Mouse (Mus musculus): ENCODE measurements around the gene Ttc7b. TPM values are rescaled to one million over a fixed set of nuclear protein-coding genes. Genes with fewer than 3 reads are reported as not detected.

Gene Ttc7b
- total RNA-seq, 1 experiment = 19.0 TPM

DNA sequence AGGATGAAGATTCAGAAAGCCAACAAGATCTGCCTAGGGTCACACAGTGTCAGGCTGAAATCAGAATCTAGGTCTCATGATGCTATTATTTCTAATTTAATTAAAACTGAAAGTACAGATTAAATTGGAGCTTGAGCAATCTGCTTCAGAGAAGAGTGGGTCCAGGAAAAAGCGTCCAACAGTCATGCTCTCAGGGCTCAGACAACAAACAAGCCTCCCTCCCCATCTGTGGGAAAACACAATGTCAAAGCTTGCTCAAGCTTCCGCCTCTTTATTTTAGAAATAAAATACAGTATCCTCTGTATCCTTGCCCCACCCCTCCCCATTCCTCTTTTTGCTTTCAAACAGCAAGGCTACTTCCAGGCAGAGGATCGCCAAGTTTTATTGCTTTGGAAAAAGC, 127.5 kb downstream of the Ttc7b start:
- H3K4me3 ChIP-seq (ENCODE audit: insufficient read depth in 1 of 2, low read depth in 1 of 2, low read length in 2 of 2, poor library complexity in 1 of 2, severe bottlenecking in 1 of 2) = no peak overlapping the region
- H3K36me3 ChIP-seq (ENCODE audit: control insufficient read depth, insufficient read depth, low read length, poor library complexity, severe bottlenecking) = peaks cover 3% of the 10 kb centered on the region; the same call in 1 of the 2 replicates
- in situ Hi-C loops (cut with MboI; ENCODE audit: low sequenced_read_pairs in 2 of 2, unreplicated experiment in 2 of 2) = no loop called here
- no peaks in the 10 kb centered on the region for H3K9me3 ChIP-seq (ENCODE audit: control insufficient read depth, insufficient read depth, low read depth, low read length)
- DNase-seq (ENCODE audit: low read depth, low spot score) = no peak
- no peaks in the 10 kb centered on the region; a peak in 1 of 4 replicates for H3K4me1 ChIP-seq (ENCODE audit: control insufficient read depth in 2 of 2, insufficient read depth in 2 of 2, low read length in 2 of 2, poor library complexity in 1 of 2)
- no peak overlapping the region for H3K9ac ChIP-seq (ENCODE audit: insufficient read depth, low read depth, low read length, poor library complexity, severe bottlenecking)
- H3K27ac ChIP-seq (ENCODE audit: insufficient read depth, low read depth, low read length, poor library complexity, severe bottlenecking) = no peak overlapping the region
- TF ChIP-seq CHD2 (IDR thresholded peaks at IDR 0.05; ENCODE audit: low read depth, low read length) (no peak), ZNF384 (IDR thresholded peaks at IDR 0.05; ENCODE audit: low read depth, low read length) (no peak), HCFC1 (IDR thresholded peaks at IDR 0.05; ENCODE audit: borderline replicate concordance, insufficient read depth, low read length) (no peak), ZC3H11A (IDR thresholded peaks at IDR 0.05; ENCODE audit: borderline replicate concordance, low read depth, low read length) (no peak), MAFK (IDR thresholded peaks at IDR 0.05; ENCODE audit: insufficient read depth, low read depth, low read length) (no peak)

DNA sequence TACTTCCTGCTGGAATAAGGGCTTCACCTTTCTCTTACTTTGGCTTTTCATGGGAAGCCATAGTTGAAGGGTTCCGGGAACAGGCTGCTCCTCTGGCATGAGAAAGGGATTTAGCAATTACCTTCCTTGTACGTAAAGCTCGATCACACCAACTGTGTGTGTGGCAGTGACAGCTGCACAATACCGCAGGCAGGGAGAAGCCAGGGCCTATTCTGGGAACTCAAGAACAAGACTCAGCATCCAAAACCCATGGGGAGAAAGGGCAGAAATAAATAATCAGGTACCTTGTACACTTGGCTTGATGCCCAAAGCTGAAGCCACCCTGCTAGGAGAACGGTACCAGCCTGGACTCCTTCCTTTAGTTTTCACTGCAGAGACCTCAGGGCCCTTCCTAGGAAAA, 128.2 kb downstream of the Ttc7b start:
- no peak overlapping the region for H3K4me3 ChIP-seq (ENCODE audit: insufficient read depth in 1 of 2, low read depth in 1 of 2, low read length in 2 of 2, poor library complexity in 1 of 2, severe bottlenecking in 1 of 2)
- DNase-seq (ENCODE audit: low read depth, low spot score) = no peak
- H3K27ac ChIP-seq (ENCODE audit: insufficient read depth, low read depth, low read length, poor library complexity, severe bottlenecking) = no peak overlapping the region
- H3K4me1 ChIP-seq (ENCODE audit: control insufficient read depth in 2 of 2, insufficient read depth in 2 of 2, low read length in 2 of 2, poor library complexity in 1 of 2) = no peaks in the 10 kb centered on the region
- peaks cover 3% of the 10 kb centered on the region; the same call in 1 of the 2 replicates for H3K36me3 ChIP-seq (ENCODE audit: control insufficient read depth, insufficient read depth, low read length, poor library complexity, severe bottlenecking)
- H3K9ac ChIP-seq (ENCODE audit: insufficient read depth, low read depth, low read length, poor library complexity, severe bottlenecking) = no peak overlapping the region
- no peaks in the 10 kb centered on the region for H3K9me3 ChIP-seq (ENCODE audit: control insufficient read depth, insufficient read depth, low read depth, low read length)
- in situ Hi-C loops (cut with MboI; ENCODE audit: low sequenced_read_pairs in 2 of 2, unreplicated experiment in 2 of 2) = no loop called here
- TF ChIP-seq ZC3H11A (IDR thresholded peaks at IDR 0.05; ENCODE audit: borderline replicate concordance, low read depth, low read length) (no peak), ZNF384 (IDR thresholded peaks at IDR 0.05; ENCODE audit: low read depth, low read length) (no peak)

DNA sequence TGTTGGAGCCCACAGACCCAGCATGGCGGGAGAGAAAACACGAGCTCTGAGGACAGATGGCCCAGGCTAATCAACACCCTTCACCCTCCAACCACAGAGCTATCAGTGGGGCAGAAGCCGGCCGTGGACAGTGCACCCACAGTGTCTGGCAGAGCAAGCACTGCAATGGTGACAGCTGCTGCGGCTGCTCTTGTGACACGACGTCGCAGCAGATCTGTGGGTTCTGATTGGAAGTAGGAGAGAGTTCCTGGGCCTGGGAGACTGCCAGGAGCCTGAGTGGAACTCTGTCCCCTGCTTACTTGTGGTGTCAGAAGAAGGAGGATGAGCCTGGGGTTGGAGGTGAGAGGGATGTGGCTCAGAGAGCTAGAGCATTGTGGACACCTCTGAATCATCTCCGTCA, 128.7 kb downstream of the Ttc7b start:
- no peak for TF ChIP-seq CHD2 (IDR thresholded peaks at IDR 0.05; ENCODE audit: low read depth, low read length)
- no peak for TF ChIP-seq ZC3H11A (IDR thresholded peaks at IDR 0.05; ENCODE audit: borderline replicate concordance, low read depth, low read length)
- no peak for TF ChIP-seq HCFC1 (IDR thresholded peaks at IDR 0.05; ENCODE audit: borderline replicate concordance, insufficient read depth, low read length)
- no peak for TF ChIP-seq MAFK (IDR thresholded peaks at IDR 0.05; ENCODE audit: insufficient read depth, low read depth, low read length)
- no peaks in the 10 kb centered on the region for H3K9me3 ChIP-seq (ENCODE audit: control insufficient read depth, insufficient read depth, low read depth, low read length)
- peaks cover 3% of the 10 kb centered on the region; the same call in 1 of the 2 replicates for H3K36me3 ChIP-seq (ENCODE audit: control insufficient read depth, insufficient read depth, low read length, poor library complexity, severe bottlenecking)
- no peak overlapping the region for H3K9ac ChIP-seq (ENCODE audit: insufficient read depth, low read depth, low read length, poor library complexity, severe bottlenecking)
- in situ Hi-C loops (cut with MboI; ENCODE audit: low sequenced_read_pairs in 2 of 2, unreplicated experiment in 2 of 2) = no loop called here
- DNase-seq (ENCODE audit: low read depth, low spot score) = no peak
- no peak overlapping the region for H3K4me3 ChIP-seq (ENCODE audit: insufficient read depth in 1 of 2, low read depth in 1 of 2, low read length in 2 of 2, poor library complexity in 1 of 2, severe bottlenecking in 1 of 2)
- no peak overlapping the region for H3K27ac ChIP-seq (ENCODE audit: insufficient read depth, low read depth, low read length, poor library complexity, severe bottlenecking)
- no peaks in the 10 kb centered on the region for H3K4me1 ChIP-seq (ENCODE audit: control insufficient read depth in 2 of 2, insufficient read depth in 2 of 2, low read length in 2 of 2, poor library complexity in 1 of 2)

DNA sequence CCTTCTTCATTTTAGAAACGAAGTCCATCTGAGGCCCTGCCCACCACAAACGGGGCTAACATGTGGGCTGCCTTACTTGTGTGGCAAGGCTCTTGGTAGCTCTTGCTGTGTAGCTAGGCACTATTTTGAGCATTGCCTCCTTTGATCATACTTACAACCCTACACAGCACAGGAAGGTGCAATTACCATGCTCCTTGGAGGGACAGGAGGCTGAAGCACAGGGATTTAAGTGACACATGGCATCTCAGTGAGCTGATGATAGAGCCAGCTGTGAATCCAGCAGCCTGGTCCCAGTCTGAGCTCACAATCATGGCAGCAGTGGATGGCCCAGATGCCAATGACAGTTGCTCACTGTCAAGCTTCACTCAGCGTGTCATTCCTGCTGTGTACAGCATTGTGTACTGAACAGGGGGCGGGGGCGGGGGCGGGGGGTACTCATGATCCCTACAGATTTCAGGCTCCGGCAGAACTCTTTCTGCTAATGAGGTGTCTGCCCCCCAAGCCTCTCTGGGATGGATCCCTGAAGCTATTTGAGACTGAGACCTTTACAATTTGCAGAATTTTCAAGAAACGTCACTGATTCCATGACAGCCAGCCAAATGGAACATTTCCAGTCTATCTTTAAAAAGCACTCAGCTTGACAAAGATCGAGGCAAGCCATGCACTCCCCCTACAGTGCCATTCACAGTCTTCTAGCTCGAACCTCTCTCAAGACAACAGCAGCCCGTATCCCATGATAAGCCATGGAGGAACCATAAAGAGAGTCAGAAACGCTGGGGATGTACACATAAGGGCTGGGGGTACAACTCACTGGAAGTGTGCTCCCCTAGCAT, 130.5 kb downstream of the Ttc7b start:
- in situ Hi-C loops (cut with MboI; ENCODE audit: low sequenced_read_pairs in 2 of 2, unreplicated experiment in 2 of 2) = no loop called here
- Histone ChIP-seq H3K4me3 (ENCODE audit: insufficient read depth in 1 of 2, low read depth in 1 of 2, low read length in 2 of 2, poor library complexity in 1 of 2, severe bottlenecking in 1 of 2) (no peak overlapping the region), H3K9me3 (ENCODE audit: control insufficient read depth, insufficient read depth, low read depth, low read length) (no peaks in the 10 kb centered on the region), H3K9ac (ENCODE audit: insufficient read depth, low read depth, low read length, poor library complexity, severe bottlenecking) (no peak overlapping the region), H3K36me3 (ENCODE audit: control insufficient read depth, insufficient read depth, low read length, poor library complexity, severe bottlenecking) (peaks cover 3% of the 10 kb centered on the region; the same call in 1 of the 2 replicates), H3K27ac (ENCODE audit: insufficient read depth, low read depth, low read length, poor library complexity, severe bottlenecking) (no peak overlapping the region), H3K4me1 (ENCODE audit: control insufficient read depth in 2 of 2, insufficient read depth in 2 of 2, low read length in 2 of 2, poor library complexity in 1 of 2) (no peaks in the 10 kb centered on the region)
- no peak for TF ChIP-seq ZC3H11A (IDR thresholded peaks at IDR 0.05; ENCODE audit: borderline replicate concordance, low read depth, low read length)
- no peak for TF ChIP-seq ZNF384 (IDR thresholded peaks at IDR 0.05; ENCODE audit: low read depth, low read length)
- no peak for TF ChIP-seq HCFC1 (IDR thresholded peaks at IDR 0.05; ENCODE audit: borderline replicate concordance, insufficient read depth, low read length)
- no peak for TF ChIP-seq MAFK (IDR thresholded peaks at IDR 0.05; ENCODE audit: insufficient read depth, low read depth, low read length)
- TF ChIP-seq CHD2 (IDR thresholded peaks at IDR 0.05; ENCODE audit: low read depth, low read length) = no peak
- DNase-seq (ENCODE audit: low read depth, low spot score) = no peak
